Mouse (Mus musculus): ENCODE results near the gene Msh5.

The Msh5 gene

DNA sequence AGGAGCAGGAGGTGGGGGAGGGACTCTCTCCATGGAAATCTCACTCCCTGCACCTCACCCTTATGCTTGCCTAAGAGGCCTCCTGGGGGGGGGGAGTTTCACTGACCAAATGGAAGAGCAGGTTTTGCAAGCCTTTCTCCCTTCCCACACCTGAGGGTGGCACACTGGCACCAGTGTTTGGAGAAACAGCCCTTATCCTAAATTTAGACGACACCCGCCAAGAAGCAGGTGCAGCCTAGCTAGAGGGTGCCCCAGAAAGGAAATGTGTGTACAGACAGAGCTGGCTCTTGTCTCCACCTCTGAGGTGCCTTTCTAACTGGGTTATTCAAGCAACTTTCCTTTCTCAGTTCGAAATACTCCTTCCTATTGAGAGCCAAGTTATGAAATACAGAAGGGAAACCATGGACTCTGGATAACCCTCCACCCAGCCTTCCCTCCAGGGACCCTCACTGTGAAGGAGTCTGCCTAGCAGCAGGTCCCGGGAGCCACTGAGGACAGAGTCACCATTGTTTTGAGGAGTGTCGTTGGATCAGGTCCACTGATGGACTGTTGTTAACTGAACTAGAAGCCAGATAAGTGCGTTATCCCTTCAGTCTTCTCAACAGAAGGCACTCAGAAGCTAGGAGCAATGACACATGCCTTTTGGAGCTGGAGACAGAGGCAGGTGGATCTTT lies 24.1 kb upstream of the Msh5 start:
- DNase-seq (ENCODE audit: low spot score in 2 of 2): no peak

DNA sequence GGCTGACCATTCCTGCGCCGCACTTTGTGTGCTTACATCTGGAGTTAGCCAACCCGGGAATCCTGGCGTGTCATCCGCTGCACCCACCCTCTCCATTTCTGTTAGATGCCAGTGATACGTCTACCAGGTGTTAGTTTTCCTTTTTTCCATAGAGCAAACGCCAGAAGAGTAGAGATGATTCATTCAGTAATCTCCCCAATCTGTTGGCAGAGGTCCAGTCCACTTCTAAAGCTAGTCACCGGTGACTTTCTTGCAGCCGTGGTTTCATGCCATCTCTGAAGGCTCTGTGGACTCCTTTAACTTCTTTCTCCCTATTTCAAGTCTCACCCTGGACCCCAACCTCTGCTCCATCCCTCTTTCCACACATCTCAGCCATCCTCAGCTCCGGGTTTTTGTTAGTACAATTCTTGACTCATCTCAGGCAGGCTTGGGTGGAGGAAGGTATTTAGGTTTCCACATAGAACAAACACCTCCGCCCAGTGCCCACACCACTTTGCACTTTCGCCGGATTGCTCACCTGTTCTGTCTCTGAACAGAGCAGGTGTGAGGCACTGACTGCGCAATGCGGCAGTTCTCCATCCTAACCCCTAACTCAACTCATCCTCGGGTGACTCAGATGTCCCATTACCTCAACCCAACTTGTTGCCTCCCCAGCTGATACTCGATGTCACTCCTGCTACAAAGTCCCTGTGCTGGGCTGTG lies 21.8 kb upstream of the Msh5 start:
- DNase-seq (ENCODE audit: low spot score in 2 of 2): no peak

DNA sequence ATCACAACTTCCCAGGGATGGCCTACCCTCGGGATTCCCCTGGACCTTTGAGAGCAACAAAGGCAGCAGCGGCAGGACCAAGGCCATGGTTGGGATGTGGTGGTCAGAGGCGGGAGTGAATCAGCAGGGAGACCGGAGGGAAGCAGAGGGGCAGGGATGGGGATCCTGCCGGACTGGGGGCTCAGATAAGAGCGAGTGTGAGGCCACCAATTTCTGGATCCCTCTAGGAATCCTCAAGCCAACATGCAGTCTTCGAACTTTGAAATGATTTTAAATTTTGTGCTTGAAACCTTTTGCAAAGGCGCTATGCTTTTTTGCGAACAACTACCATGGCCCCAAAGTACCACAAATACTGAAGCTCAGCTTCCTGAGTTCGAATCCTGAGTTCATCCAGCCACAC lies 19.5 kb upstream of the Msh5 start, which contains the start of gene Mpig6b:
Gene Mpig6b, minus strand, starts transcription at position 101 of the 400 bp plus-strand sequence.
- DNase-seq (ENCODE audit: low spot score in 2 of 2): no peak

DNA sequence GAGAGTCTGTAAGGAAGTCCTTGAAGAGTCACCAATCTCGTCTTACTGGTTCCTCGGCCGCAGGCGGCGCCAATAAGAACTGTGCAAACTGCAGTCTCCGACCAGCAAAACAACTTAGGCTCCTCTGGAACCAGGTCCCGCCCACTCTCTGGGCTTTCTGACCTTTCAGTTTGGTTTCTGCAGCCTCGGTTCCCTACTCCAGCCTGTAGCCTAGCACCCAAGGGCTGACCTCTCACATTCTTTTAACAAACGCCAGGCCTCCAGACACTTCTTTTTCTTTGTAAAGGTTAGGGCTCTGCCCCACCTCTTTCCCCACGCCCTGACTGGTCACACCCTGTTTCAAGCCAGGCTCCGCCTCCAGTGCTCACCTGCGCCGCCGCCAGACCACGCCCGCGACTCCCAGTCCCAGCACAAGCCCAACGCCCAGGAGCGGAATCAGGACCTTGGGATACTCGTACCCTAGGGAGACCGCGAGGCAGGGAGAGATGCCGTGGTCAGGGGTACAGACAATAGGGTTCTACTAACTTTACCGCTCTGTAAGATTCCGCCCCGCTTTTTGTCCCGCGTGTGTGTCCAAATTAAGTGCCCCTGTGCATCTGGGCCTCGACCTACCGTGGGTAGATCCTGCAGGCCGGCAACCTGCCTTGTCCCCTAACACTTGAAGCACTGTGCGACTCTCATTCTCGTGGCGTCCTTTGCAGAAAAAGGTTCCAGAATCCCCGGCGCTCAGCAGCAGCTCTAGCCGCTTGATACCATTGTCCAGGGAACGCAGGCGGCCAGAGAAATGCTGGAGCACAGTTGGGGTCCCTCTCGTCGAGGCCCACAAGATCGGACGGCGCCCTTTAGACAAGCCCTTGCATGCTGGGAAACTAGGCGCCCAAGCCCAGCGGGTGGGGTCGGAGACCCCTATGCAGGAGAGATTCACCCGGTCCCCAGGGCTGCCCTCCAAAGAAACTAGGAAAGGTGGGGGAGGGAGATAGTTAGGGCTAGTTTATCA lies 18.7 kb upstream of the Msh5 start, which contains the start of gene Ly6g6c:
Gene Ly6g6c, plus strand, starts transcription at position 438 of the 997 bp plus-strand sequence.
- DNase-seq (ENCODE audit: low spot score in 2 of 2): no peak

DNA sequence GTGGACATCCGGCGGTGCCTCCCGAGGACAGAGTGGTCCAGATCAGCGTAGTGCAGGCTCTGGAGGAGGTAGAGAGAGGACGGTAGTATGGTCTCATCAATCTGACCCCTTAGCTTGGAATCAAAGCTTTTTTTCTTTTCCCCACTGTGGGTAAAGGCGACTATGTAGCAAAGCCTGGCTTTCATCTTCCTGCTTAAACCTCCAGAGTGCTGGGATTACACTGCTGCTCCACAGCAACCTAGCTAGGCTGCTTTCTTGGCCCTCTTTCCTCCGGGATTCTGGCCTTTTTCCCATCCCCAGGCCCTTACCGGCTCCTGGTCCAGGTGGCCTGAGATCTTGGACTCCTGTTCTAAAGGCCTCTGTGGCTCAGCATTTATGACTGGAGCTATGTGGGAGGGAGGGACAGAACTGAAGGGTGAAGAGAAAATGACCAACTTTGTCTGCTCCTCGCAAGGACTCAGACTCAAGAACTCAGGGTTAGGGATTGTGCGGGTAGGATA lies 17.9 kb upstream of the Msh5 start:
- DNase-seq (ENCODE audit: low spot score in 2 of 2): no peak

DNA sequence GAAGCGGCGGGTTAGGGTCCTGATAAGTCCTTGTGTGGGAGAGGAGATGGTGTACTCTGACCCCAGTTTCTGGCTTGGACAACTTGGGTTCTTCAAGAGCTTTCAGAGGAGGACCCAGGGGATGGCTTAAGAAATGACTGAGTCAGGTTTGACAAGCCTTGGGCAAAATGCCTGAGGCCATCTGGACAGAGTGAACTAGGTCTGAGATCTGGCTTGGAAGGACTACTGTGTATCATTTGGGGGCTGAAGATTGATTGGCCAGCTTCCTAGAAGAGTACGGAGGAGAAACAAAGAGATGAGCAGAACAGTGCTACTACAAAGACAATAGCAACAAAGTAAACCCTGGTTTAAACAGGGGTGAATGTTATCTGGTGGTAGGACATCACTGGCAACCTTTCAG lies 16.9 kb upstream of the Msh5 start:
- no peak for DNase-seq (ENCODE audit: low spot score in 2 of 2)

DNA sequence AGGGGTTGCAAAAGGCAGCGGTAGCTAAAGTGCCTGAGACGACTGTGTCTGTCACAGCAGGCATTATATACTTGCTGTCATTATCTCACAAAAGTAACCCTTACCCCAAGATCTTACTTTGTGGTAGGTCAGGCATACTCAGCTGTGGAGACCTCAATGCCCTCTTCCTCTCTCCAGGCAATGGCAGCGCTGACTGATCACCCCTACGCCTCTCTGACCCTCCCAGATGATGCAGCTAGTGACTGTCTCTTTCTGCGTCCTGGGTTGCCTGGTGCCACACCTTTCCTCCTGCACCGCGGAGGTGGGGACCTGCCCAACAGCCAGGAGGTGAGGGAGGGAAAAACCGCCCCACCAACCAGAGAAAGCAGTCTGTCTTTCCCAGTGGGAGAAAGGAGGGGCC lies 14.8 kb upstream of the Msh5 start:
- DNase-seq (ENCODE audit: low spot score in 2 of 2): no peak

DNA sequence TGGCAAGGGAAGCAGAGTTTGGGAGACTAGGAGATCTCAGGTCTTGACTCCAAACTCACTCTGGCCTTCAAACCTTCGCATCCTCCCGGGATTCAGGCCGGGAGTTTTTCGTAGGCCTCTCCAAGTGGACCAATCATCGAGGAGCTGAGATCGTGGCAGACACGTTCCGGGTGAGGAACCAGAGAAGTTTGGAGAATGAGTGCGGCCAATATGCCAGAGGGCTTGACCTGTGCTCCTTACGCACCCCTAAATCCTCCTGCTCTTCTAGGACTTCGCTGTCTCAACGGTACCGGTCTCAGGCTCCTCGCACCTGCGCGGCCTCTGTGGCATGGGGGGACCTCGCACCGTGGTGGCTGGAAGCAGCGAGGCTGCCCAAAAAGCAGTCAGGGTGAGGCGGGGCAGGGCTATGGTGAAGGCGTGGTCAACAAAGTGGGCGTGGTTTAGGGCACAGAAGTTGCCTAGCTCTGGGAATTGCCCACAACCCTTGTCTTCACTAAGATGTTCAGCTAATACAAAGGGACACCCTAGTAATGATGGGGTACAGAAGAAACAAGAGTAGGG lies 14.3 kb upstream of the Msh5 start:
- no peak for DNase-seq (ENCODE audit: low spot score in 2 of 2)

DNA sequence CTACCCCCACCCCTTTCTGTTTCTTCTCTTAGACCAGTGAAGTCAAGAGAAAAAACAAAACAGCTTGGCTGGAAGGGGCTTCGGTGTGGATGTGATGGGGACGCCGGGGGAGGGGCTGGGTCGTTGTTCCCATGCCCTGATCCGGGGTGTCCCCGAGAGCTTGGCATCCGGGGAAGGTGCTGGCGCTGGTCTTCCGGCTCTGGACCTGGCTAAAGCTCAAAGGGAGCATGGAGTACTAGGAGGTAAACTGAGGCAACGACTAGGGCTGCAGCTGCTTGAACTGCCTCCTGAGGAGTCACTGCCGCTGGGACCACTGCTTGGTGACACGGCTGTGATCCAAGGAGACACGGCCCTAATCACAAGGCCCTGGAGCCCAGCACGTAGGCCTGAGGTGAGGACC lies 13.5 kb upstream of the Msh5 start:
- DNase-seq (ENCODE audit: low spot score in 2 of 2): no peak

DNA sequence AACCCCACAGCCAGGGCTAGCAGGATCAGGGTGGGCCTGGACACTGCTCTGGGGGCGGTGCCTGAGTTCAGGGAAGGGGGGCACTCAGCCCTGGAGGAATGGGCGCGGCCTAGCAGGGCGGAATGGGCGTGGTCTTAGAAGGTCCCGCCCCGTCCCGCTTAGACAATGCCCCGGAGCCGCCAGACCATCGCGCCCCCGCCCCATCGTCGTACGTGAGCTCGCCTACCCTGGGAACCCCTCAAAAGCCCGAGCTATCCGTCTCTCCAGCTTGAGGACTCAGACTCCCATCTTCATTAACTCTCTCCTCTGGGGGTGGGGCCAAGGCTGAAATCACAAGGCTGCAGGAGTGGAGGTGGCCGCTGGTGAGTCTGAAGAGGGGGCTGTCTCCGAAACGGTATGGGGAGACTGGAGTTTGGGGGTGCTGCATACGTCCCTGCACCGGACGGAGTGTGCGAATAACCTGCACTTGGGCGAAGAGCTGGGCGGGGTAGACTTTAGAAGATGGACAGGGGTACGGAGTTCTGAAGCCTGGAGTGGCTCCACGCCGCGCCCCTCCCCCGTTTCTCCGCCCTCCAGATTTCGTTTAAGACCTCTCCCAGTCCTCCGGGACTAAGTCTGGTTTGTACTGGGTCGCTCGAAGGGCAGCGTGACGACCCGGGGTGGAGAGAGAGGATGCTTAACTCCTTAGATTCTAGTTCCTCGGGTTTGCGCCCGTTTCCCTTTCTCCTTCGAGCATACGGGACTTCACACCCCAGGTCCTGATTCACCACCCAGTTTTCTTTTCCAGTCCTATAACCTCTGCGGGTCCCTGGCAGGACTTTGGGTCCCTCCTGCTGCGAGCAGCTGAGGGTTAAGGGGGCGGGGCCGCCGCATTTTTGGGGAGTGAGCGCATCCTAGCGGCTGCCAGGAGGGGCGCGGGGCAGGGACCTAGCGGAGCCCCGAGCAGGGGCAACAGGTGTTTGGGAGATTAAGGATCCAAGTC lies 12.7 kb upstream of the Msh5 start, which contains the start of gene Ddah2:
Gene Ddah2, plus strand, starts transcription at position 125 of the 982 bp plus-strand sequence.
- DNase-seq (ENCODE audit: low spot score in 2 of 2): peak in 1 of 2 experiments; percentile 61

DNA sequence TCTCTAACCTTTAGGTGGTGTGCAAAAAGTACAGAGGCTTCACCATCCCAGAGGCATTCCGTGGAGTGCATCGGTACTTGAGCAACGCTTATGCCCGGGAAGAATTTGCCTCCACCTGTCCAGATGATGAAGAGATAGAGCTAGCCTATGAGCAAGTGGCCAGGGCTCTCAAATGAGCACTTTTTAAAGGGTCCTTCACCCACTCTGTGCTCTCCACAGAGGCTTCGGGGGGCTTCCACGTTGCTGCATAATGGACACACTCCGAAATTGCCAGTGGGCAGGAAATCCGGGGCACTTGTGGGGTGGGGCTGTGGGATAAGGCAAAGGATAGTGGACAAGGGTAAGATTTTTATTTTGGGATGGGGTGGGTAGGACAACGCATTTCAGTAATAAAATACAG lies 11.8 kb upstream of the Msh5 start:
- no peak for DNase-seq (ENCODE audit: low spot score in 2 of 2)

DNA sequence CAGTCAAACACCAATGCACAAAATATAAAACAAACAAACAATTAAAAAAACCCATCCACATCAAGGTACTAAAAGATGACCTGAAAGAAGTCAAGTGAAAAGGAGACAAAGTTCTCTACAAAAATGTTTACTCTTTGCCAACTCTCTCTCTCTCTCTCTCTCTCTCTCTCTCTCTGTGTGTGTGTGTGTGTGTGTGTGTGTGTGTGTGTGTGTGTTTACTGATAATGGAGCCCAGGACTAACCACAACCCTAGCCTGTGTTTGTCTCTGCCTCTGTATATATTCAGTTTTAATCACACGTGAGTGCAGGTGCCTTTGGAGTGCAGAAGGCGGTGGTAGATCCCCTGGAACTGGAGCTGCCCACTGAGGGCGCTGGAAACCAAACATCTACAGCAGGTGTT lies 10.5 kb upstream of the Msh5 start:
- DNase-seq (ENCODE audit: low spot score in 2 of 2): no peak

DNA sequence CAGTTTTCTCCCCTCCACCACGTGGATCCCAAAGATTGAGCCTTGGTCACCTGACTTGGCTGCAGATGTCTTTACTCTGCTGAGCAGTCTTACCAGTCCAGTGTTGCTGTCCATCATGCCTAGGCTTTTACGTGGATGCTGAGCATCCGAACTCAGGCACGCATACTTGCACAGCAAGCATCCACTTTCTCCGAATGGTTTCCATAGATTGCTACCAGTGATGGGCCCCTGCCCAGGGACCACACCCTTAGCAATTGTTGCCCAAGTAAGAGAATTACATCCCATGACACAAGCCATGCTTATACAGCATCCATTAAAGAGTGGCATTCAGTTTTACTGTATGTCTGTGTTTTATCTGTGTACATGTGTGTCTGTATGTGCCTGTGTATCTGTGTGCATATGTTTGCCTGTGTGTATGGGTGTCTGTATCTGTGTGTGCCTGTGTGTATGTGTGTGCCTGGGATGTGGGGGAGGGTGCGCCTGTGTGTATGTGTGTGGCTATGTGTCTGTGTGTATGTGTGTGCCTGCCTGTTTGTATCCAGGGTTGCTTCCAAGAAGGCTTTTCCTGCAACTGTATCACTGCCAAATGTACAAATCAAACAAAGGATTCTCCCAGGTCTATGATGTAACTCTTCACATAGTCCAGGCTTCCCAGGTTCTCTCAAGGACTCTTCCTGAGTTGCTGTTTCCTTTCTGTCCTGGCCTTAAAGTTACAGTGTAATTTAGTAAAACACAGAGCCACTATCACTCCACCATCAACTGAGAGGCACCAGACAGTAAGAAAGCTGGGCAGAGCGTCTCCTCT lies 9.3 kb upstream of the Msh5 start:
- DNase-seq (ENCODE audit: low spot score in 2 of 2): no peak

DNA sequence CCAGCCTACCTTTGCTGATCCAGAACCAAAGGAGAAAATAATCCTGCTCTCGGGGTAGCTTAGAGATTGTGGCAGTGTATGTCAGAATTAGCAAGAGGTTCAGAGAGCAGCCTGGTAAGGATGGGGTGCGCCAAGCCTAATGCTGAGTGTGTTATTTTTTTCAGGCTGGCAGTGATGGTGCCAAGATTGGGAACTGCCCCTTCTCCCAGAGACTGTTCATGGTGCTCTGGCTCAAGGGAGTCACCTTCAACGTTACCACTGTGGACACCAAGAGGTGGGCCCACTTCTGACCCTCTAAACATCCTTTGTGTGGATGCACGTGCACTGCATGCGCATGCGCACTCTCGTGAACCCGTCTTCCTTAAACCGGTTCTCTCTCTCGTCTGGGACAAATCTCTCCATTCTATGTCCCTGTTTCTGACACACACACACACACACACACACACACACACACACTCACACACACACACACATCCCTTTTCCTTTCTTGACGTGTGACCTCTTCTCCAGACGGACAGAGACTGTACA lies 5.8 kb upstream of the Msh5 start:
- no peak for DNase-seq (ENCODE audit: low spot score in 2 of 2)

DNA sequence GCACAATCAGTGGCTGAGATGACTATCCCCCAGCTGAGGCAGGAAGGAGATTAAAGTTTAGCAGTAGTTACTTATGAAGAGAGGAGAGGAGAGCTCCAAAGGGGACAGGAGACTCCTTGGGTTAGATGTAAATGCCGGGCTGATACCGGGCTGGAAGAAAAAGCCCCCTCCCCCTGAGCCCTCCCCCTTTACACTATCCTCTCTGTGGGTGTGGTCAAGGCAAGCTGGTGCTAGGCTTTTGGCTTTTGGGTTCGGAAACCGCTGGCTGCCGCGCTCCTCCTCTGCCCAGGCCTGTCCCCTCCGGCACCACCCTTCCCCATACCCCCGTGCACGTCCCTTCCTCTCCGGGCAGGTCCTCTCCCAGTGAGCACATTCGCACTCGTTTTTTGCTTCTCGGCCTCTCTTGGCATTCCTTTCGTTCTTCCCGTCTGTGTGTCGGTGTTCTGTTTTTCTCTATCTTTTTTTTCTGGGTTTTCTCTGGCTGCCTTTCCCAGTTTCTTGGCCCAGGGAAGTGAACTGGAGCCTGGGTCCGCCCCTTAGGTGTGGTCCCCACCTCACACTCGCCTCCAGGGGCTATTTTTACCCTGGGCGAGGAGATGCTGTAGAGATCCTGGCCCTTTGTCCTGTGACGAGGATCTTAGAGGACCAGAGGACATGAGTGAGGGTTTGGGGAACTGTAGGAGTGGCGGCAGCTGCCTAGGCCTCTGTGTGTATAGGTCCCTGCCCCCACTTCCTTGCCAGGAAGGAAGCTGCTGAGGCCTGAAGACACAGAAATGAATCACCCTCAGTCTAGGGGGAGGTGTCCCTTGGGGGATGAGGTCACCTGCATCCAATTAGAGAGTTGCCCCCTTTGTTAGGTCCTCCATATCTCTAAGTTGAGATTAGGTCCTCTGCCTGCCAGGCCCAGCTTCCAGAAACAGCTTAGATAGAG lies 4.9 kb upstream of the Msh5 start:
- DNase-seq (ENCODE audit: low spot score in 2 of 2): no peak

DNA sequence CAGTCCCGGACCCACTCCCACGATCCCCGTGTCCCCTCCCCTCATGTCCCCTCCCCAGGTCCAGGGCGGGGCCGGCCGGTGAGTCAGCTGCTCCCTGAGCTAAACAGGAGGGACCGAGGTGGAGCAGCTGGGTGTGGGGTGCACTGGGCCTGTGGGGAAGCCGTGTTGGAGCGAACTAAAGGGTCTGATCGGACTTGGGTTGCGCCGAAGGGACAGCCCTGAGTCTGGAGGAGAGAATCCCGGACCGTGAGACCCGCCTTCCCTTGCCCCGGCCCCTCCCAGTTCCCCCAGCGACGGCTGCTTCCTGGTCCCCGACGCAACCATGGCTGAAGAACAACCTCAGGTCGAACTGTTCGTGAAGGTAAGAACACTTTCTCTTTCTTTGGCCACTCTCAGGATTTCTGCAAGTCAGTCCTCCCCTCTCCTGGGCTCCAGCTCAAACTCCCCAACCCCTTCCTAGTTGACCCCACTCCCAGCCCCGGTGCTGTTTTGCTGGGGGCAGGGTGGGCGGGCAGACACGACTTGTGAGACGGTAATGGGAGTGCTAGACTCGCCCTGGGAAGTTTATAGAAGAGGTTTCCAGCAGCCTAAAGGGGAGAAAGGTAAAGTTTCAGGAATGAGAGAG lies 3.7 kb upstream of the Msh5 start:
- DNase-seq (ENCODE audit: low spot score in 2 of 2): no peak

DNA sequence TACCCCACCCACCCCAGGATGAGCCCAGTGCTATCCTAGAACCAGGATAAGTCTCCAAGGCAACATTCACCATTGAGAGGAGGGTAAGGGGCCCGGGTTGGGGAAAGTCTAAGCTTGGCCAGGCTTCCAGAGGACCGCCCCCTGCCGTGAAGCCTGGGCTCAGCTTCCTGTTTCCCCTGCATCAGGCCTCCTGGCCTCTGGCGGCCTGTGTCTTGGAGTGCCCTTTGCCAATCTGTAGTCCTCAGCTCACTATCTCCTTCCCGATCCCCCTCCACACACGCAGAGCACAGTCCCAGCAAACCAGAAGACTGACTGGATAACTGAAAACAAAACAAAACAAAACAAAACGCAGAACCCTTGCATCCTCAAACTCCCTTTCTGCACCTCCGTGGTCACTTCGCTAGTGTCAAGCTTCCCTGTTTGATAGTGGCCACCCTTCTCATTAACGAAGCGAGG lies 3.0 kb upstream of the Msh5 start, which contains the start of gene Clic1:
Gene Clic1, plus strand, starts transcription at position 406 of the 456 bp plus-strand sequence.
- DNase-seq (ENCODE audit: low spot score in 2 of 2): no peak
